Mouse (Mus musculus) brain, embryonic 18.5 days (tissue): ENCODE data around the gene Vps54.
"Not testable (repeated sequence)": the region's sequence is repeated elsewhere in the genome, so short reads cannot be mapped to it uniquely, and the experiment has no call there.

ENCODE experiments used
- DNase-seq: peaks from one replicate; pipeline ENCODE4 v3.0.0-alpha.2; 2012; ENCODE audit warnings: low read depth, low spot score

The Vps54 gene

DNA sequence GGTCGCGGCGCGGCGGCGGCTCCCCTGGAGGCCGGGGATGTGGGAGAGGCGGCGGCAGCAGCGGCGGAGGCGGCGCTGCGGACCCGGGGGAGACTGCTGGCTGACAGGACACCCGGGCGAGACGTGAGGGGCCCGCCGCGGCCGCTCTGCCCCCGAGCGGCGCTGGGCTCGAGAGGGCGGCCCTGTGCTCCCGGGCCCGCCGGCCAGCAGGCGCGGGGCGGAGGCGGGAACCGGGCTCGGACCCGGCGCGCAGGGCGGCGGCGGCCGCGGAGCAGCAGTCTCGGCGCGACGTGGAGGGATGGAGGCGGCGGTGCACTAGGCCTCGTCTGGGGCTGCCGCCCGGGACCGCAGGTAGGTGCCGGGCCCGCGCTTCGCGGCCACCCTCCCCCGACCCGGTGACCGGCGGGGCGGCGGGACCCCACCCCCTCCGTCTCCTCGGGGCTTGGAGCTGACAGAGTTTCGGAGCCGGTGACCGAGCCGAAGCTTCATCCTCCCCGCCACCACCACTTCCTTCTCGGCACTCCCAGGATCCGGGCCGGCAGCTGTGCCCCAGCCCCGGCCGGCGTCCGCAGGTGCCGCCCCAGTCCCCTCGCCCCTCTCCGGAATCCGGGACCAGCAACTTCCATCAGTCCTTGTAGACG lies at the start of gene Vps54:
Vps54 (plus strand) TSS at position 261 of the 641 bp plus-strand sequence.
- DNase-seq = no peak

DNA sequence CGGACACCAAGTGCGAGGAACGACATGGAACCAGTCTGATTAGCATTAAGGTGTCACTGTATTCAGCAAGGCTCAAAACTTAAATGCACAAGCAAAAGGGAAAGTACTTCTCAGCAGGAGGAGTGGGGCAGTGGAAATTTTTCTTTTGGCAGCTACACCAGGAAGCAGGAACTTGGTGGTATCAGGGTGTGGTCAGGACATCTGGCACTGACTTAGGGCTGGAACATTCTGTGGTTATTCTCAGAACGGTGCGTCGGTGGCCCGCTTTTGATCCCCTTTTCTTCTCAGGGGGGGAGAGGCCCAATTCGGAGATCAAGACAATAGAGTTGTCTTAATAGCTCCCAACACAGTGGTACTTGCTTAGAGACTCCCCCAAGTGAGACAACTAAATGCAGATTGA lies 47.3 kb upstream of the Vps54 start:
- DNase-seq = not testable (repeated sequence)

DNA sequence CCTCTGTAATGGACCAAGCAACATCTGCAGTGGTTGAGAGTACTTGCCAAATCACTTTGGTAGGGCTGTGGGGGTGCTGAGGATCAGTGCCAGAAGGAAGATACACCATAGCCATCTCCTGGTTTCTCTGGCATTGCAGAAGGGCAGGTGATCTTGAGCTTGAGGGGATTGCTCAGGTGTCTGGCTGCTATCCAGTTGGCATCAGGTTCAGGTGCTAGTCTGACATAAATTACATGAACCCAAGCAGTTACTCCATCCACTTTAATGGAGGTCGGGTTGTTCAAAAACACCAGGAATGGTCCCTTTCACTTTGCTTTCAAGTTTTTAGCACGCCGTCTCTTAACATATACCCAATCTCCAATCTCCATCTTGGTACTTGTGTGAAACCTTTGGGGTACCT lies 44.2 kb upstream of the Vps54 start:
- no peak for DNase-seq

DNA sequence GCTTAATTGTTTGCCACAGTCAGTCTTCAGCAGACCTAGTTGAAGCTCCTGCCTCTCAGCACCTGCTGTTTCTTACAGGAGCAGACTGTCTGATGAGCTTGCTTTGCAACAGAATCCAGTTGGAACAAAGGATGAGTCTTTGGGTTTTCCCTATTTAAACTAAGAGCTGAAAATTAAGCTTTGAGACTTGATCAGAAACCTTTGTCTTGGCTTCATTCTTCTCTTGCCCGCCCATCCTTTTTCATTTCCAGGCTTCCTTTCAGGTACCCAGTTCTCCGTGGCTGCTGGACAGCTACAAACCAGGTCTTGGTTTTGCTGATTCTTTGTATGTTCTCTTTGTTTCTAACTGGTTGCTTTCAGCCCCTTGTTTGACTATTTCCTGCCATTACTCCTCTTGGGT lies 30.0 kb upstream of the Vps54 start:
- no peak for DNase-seq

DNA sequence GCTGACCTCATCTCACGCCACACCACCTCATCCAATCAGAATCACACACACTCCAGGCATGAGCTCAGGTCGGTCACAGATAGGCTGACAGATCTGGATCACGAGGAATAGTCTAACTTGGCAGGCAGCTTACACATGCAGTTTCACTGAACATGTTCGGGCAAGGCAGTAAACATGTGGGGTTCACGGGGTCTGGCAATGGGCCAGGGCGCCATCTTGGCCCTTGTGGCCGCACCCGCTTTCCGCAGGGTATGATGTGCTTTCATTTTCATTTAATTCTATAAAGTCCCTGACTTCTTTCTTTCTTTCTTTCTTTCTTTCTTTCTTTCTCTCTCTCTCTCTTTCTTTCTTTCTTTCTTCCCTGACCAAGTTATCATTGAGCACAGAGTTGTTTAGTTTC lies 29.4 kb upstream of the Vps54 start:
- DNase-seq = not testable (repeated sequence)

DNA sequence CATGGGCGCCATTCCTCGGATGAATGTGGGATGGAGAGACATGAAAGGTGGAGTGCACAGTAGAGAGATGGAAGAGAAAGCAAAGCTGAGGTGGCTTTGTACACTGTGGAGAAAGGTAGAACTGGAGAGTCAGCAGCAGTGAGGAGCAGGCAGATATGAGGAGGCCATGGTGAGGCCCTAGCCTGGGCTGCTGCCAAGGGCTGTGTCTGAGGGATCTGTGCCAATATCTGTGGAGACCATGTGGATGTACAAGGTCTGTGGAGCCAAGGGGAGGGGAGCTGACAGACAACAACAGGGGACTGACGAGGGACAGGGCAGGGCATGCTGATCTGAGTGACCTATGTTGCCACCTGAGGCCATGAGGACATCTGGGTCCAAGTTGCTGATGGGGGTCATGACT lies 21.7 kb upstream of the Vps54 start:
- DNase-seq = no peak

DNA sequence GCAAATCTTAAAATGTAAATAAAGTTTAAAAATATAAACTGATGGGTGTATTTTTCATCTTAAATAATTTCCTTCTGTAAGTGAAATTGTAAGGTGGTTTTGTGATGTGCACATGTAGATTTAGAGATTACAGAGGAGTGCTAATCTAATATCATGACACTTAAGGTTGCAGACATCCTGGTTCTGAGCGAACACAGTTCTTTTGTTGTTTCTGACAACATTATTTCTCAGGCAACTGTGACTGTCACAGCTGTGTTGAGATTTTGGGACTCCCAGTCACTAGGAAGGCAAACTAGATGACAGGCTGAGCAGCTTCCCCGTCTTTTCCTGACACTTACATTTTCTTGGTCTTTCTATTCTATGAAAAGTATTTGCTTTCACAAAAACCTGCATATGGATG lies 19.8 kb upstream of the Vps54 start:
- DNase-seq = no peak

DNA sequence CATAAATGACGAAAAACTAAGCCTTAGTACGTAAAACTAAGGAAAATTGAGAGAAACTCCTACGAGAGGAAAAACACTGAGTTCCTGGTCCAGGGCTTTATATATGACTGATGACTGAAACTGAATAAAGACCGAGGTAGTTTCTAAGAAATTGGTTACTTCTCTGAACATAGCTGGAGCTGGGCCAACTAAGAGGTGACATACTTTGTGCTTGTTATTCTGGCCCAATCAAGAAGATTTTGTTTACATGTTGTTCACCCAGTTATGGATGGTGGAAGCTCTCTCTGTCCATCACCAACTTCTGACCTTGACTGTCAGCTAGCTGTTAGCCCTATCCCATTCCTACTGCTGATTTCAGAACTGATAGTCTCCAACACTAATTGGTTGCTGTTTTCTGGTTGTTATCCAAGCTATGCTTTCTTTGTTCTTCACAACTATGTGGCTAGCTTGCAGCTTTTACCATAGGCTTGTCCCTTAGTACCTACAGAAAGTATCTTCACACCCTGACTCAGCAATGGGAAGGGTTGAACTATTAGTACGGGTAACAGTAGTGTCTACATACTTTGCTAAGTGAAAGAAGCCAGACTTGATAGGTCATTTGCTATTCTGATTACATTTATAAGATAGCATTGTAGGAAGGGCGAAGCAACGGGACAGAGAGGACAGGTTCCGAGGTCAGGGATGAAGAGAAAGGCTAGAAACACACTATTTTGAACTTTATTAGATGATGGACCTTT lies 19.1 kb upstream of the Vps54 start:
- DNase-seq = no peak

DNA sequence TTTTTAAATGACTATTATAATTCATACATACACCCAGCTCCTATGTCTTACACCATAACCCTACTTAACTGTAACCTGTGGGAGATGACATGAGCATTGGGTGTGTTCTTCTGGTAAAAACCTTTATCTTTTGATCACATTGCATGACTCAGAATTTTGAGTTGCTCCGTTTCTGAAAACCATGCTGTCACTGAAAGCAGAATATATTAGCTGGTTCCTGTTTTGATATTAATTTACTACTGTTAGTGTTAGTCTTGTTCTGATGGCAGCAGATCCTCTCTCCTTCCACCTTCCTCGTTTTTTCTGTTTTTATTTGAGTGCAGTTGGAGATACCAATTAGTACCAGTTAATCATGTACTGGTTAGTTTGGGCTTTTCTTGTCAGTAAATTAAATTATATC lies 18.3 kb upstream of the Vps54 start:
- no peak for DNase-seq

DNA sequence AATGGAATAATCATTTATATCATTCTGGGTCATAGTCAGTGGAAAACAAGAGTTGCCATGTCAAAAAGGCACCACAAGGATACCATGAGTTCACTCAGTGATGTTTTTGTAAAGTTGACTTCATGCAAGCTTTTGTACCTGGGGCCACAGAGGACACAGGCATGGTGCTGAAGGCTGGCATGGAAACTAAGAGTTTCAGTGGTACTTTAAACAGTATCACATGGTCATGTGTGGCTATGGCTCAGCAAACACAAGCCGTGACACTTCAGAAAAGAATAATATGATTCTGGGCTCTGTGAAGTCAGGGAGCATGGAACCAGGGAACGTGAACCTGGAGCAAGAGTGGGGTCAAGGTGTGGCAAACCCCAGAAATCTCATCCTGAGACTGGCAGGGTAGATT lies 17.7 kb upstream of the Vps54 start:
- DNase-seq = no peak

DNA sequence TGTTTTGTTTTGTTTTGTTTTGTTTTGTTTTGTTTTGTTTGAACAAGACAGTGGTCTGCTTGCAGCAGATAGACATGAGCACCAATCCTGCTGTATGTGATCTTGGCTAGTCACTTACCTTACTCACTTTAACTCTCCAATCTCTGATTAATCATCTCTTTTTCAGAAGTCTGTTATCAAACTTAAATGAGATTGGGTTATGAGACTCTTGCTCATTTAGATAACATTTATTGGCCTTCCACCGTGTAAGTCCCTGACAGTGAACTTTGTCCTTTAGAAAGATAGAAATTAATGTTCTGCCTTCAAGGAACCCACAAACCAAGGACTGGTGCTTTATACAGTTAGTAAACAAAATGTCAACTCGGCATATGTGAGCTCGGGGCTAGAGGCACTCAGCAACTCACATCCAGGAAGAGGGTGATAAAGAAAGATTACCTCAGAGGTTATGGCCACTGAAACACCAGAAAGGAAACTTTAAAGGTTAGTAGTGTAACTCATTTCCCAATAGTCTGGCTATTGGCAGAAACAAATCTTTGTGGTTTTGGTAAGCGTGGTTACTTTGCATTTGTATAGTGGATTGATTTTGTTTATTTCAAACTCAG lies 16.4 kb upstream of the Vps54 start:
- no peak for DNase-seq

DNA sequence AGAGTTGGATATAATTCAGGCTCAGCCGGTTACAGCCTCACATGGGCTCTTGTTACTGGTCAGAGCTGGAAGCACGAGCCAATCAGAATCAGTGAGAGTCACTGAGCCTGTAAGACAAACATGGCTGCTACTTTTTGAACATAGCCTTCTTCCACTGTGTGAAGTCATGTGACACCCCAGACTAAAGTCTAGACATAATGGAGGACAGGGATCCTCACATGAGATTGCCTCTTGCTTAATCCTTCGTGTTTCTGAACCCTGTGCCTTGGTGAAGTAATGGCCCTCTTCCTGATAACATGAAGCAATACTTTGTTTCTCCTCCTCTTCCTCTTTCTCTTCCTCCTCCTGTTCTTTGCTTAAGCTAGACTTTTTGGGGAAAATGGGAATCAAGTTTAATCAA lies 15.5 kb upstream of the Vps54 start:
- DNase-seq = no peak

DNA sequence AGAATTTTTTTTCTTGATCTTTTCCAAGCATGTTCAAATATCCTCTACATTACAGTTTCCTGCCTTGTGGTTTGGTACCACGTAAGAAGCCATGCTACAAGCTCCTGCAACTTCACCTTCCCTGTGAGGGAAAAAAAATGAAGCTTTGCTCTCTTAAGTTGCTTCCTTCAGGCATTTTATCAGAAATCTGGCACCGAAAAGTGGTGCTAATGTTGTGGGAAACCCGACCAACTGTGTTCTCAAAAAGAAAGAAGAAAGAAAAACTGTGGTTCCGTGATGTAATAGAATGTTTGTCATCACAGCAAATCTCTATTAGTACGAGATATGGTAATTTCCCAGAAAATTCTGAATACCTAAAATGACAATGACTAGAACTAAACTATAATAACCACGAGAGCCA lies 15.0 kb upstream of the Vps54 start:
- DNase-seq = no peak

DNA sequence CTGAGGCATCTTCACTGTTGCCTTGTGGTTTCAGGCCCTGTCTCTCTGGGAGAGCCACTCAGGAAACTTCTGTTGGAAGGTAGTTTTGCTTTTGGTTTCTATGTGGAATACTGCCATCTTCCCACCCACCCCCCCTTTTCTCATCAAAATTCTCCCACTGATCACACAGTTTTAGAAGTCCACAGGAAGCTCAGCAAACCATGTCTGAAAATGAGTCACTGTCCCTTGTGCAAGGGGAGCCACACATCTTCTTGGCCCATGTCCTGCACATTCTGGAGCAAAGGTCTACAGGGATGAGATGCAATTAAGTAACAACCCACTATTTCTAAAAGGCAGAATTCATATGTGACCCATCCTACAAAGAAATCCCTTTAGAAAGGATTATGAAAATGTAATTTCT lies 14.6 kb upstream of the Vps54 start:
- DNase-seq = no peak

DNA sequence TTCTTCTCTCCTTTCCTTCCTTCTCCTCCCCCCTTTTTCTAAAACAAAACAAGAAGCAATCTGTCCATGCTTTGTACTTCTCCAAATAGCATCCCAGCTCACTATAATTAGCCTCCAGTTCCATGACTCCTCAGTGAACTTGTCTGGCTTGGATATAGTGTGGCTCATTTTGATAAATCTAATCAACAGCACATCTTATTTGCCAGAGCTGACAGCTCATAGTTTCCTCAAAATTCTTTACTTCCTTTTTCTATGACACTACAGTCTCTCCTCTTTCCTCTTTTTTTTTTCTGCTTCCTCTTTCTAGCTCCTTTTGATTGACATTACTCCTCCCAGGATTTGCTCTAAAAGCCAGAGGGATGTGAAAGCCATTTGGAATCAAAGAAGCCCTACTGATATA lies 14.1 kb upstream of the Vps54 start:
- no peak for DNase-seq

DNA sequence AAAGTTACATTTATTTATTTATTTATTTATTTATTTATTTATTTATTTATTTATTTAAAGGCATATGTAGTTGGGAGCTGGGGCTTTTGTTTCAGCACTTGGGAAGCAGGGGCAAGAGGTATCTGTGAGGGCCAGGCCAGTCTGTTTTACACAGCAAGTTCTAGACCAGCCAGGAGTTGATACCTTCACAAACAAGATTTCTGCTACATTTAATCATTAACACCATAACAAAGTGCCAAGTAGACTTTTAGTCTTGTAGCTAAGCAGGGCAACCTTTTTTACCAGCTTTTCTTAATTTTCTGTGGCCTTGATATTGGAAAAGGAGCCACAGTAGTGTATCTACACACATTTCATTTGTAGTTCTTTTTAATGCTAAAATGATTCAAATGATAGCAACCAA lies 3.7 kb upstream of the Vps54 start:
- no peak for DNase-seq

DNA sequence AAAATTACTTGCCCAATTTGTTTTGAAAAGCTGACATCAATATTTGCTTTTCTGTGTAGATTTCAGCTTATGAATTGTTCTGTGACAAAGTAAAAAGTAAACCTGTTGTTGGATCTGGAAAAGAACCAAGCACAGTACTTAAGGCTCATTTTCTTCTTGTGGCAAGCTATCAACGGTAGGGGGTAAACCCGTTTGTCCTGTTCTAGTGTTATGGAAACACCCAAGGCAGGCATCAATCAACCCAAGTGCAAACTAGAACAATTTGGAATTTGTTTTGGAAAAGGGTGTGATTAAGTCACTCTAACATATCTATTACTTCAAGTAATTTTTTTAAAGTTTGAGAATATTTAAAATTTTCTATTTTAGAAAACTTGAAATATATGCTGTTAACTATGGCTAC lies 3.3 kb upstream of the Vps54 start:
- no peak for DNase-seq

DNA sequence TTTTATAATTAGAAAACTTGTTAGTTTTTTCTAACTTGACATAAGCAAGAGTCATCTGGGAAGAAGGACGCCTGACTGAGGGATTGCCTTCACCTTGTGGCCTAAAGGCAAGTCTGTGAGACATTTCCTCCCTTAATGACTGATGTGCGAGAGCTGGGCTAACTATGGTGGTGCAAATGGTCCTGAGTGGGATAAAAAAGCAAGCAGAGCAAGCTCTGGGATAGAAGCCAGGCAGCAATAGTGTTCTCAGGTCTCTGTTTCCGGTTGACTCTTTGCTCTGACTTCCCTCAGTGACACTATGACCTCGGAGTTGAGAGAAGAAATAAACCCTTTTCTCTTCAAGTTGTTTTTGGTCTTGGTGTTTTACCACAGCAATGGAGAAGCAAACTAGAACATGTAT lies 2.1 kb upstream of the Vps54 start:
- DNase-seq = no peak

DNA sequence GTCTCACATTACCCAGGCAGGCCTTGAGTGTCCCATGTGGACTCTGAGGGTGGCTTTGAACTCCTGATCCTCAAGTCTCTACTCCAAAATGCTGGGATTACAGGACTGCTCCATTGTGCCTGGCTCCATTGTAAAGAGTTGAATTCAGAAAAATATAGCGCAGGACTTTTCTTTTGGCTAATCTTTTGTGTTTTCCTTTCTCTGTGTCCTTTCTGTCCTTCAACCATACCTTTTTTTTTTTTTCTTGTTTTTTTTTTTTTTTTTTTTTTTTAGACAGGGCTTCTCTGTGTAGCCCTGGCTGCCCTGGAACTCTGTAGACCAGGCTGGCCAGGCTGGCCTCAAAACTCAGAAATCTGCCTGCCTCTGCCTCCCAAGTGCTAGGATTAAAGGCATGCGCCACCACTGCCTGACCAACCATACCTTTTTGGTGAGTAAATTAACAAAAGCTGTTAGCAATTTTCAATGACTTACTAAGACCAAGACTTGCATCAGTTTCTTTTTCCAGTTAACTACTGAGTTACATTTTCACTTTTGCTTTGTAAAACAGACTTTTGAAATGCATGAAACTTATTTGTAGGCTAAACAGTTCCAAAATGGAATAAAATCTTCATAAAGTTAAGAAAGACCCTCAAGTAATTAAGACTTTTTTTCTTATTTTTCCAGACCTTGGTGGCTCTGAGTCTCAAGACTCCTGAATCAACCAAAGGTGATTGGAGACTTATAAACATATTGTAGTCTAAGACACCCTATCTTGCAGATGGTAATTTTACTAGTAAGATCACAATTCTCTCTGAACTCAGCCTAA lies 1.4 kb upstream of the Vps54 start:
- DNase-seq = no peak

DNA sequence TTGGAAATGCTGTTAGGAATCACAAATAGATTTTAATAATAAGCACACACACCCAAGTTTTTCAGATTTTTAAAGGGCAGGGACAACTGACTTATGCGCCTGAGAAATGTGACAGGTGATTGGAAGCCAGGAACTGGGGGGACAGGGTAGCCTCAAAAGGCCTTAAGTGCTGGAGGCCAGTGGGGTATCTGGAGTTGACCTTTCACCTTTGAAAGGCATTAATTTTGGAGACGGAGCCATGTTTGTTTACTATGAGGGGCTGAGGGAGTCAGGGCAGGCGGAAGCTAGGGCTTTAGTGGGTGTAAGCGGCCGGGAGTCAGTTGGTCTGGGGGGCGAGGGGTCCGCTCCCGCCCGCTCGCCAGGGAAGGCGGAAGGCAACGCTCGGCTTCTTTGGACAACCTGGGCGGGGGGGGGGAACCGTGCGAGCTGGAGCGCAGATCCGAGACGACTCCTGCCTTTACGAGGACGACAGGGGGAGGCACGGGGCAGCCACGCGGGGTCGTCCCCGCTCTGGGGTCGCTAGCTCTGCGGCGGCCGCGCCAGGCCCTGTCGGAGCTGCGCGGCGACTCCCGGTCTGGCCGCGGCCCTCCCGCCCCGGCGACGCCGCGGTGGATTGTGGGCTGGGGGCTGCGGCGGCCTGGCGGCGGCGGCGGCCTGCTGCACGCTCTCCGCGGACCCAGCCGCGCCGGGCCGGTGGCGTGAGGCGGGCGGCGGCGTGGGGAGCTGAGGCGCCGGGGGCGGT lies 631 bp upstream of the Vps54 start:
- no peak for DNase-seq

DNA sequence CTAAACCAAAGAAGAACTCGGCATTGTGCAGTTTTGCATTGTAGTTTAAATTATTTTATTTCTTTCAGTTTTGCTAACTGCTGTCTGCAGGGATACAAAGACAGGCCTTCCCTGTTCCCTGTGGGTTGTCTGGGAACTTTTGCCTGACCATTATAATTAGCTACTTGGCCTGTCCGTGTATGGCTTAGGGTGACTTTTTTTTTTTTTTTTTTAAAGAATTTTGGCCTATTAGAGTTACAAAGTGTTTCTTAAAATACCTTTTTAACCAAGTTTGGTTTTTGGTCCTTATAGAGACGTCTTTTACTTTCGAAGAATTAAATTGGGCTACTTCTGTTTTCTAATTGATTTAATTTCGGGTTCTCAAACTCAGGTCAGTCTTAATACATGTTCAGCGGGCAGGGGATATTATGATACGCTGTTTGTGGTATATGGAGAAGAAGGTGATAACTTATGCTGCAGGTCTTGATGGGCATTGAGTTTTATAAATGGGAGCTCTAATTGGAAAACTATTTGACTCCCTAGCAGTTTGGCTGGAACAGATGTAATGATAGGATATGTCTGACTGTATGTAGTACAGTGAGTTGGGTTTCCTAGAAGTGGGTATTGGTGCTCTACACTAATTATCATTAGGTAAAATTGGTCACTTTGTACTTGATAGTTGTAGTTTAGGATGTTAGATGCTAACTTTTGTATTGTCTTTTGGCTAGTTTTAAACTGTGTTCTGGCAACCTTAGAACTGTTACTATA lies 855 bp downstream of the Vps54 start:
- no peak for DNase-seq
